Mouse (Mus musculus) bone marrow, adult 2 months (tissue): Measurements from ENCODE around the gene Adgb. TPM values are rescaled to one million over a fixed set of nuclear protein-coding genes. Genes with fewer than 3 reads are reported as not detected.
A peak's percentile ranks its signal among the peaks of the same experiment; 100 is the strongest.

Experiments
- H3K27ac ChIP-seq: fragments of 200-500 bp; 2 replicates; pipeline ENCODE4 v1.5.1; 2012; ENCODE audit warnings: low read depth, mild to moderate bottlenecking, control low read depth, inconsistent platforms, low read length; ENCODE audit not compliant: control insufficient read depth, poor library complexity, insufficient read depth
- H3K4me1 ChIP-seq: fragments of 200-500 bp; 2 replicates; pipeline ENCODE4 v1.6.1; 2011; ENCODE audit warnings: low read length; ENCODE audit not compliant: control insufficient read depth, insufficient read depth
- H3K4me3 ChIP-seq: fragments of 200-500 bp; replicated peaks from 2 replicates; pipeline ENCODE3; 2011; ENCODE audit warnings: mild to moderate bottlenecking, low read depth, low read length, control low read depth; ENCODE audit not compliant: control insufficient read depth
- CTCF ChIP-seq: fragments of 200-500 bp; IDR thresholded peaks from 2 replicates; pipeline ENCODE4 v1.5.1; 2011; ENCODE audit warnings: low read length, control low read depth; ENCODE audit not compliant: control insufficient read depth, insufficient read depth
- POLR2A ChIP-seq: fragments of 200-500 bp; IDR thresholded peaks from 2 replicates; pipeline ENCODE4 v1.6.1; 2011; ENCODE audit warnings: low read depth, mild to moderate bottlenecking, control low read depth, low read length, borderline replicate concordance; ENCODE audit not compliant: control insufficient read depth
- WGBS: fragments of 180-500 bp; shearing (Covaris S2); methylation state at CpG from one replicate; pipeline ENCODE4 v1.1.7; 2018; 5-methylcytosine and 5-hydroxymethylcytosine counted together
- polyA plus RNA-seq: library from polyadenylated mRNA; stranded (reverse); fragments of >200 nt; gene quantifications from 2 replicates; pipeline ENCODE4 v1.2.4, GENCODE M21; 2011; ENCODE audit warnings: low replicate concordance; ENCODE audit not compliant: missing spikeins, insufficient read depth, insufficient read length

Adgb gene
- polyA plus RNA-seq, 1 experiment: not detected

GRCm38 (mm10) chr10:10322961-10323360, 149.2 kb downstream of the Adgb start:
- no peak overlapping the region for H3K27ac ChIP-seq
- 85% methylated on average over 11 of the region's 11 CpGs for WGBS
- TF ChIP-seq POLR2A (no peak), CTCF (no peak)
- H3K4me1 ChIP-seq: no peaks in the 10 kb centered on the region; the same call in 1 of the 2 replicates
- H3K4me3 ChIP-seq: no peak overlapping the region

- Histone ChIP-seq H3K27ac (no peak overlapping the region), H3K4me1 (no peaks in the 10 kb centered on the region; the same call in 1 of the 2 replicates), H3K4me3 (no peak overlapping the region)
- TF ChIP-seq POLR2A: no peak
- peak; percentile 87 for TF ChIP-seq CTCF
- WGBS: 4% methylated on average over 20 of the region's 20 CpGs
Observed at GRCm38 (mm10) chr10:10321119-10321781, 150.9 kb downstream of the Adgb start.

- TF ChIP-seq POLR2A: no peak
- TF ChIP-seq CTCF: no peak
- Histone ChIP-seq H3K4me3 (no peak overlapping the region), H3K27ac (no peak overlapping the region), H3K4me1 (no peaks in the 10 kb centered on the region; the same call in 1 of the 2 replicates)
- 75% methylated on average over 10 of the region's 10 CpGs for WGBS
Observed at GRCm38 (mm10) chr10:10320364-10321083, 151.6 kb downstream of the Adgb start.

- 81% methylated on average over 3 of the region's 3 CpGs for WGBS
- Histone ChIP-seq H3K4me3 (no peak overlapping the region), H3K4me1 (no peaks in the 10 kb centered on the region; the same call in 1 of the 2 replicates), H3K27ac (no peak overlapping the region)
- no peak for TF ChIP-seq CTCF
- no peak for TF ChIP-seq POLR2A
Observed at GRCm38 (mm10) chr10:10318086-10318485, 154.0 kb downstream of the Adgb start.

GRCm38 (mm10) chr10:10315631-10316030, 156.5 kb downstream of the Adgb start:
- no peaks in the 10 kb centered on the region; the same call in 1 of the 2 replicates for H3K4me1 ChIP-seq
- H3K4me3 ChIP-seq: no peak overlapping the region
- 25% methylated on average over 2 of the region's 2 CpGs for WGBS
- H3K27ac ChIP-seq: no peak overlapping the region
- TF ChIP-seq POLR2A: no peak

- Histone ChIP-seq H3K27ac (no peak overlapping the region), H3K4me1 (no peaks in the 10 kb centered on the region; the same call in 1 of the 2 replicates), H3K4me3 (no peak overlapping the region)
- TF ChIP-seq POLR2A (no peak), CTCF (no peak)
- WGBS: 87% methylated on average over 5 of the region's 5 CpGs
Observed at GRCm38 (mm10) chr10:10314521-10314920, 157.6 kb downstream of the Adgb start.

GRCm38 (mm10) chr10:10309877-10310426, 162.2 kb downstream of the Adgb start:
- H3K27ac ChIP-seq: no peak overlapping the region
- H3K4me1 ChIP-seq: peaks cover 1% of the 10 kb centered on the region; the same call in 1 of the 2 replicates
- TF ChIP-seq CTCF: no peak
- 81% methylated on average over 8 of the region's 8 CpGs for WGBS
- H3K4me3 ChIP-seq: no peak overlapping the region

DNA sequence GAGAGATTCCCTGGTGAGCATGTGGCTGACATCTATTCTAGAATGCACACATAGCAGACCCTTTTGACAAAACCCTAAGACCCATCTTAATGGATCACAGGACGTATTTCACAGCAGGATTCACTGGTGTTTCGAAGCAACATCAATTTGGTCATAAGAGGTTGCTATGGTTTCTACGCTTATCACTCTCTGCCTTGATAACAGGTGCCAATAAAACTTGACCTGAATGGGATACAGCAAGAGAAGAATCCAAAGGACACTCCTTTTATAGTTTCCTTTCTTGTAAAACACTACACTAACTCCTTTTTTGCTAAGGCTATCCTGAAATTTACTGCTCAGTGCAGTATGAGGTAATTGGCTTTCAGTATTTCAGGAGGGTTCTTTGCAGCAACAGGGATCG, 163.1 kb downstream of the Adgb start:
- 84% methylated on average over 4 of the region's 4 CpGs for WGBS
- TF ChIP-seq CTCF: no peak
- no peak for TF ChIP-seq POLR2A
- H3K27ac ChIP-seq: no peak overlapping the region
- H3K4me3 ChIP-seq: no peak overlapping the region
- peaks cover 1% of the 10 kb centered on the region; the same call in 1 of the 2 replicates for H3K4me1 ChIP-seq
